Mouse (Mus musculus) neural tube, embryonic 11.5 days (tissue): ENCODE results near the gene Adamtsl4. TPM values are rescaled to one million over a fixed set of nuclear protein-coding genes. Genes with fewer than 3 reads are reported as not detected.
"Not testable (repeated sequence)": the region's sequence is repeated elsewhere in the genome, so short reads cannot be mapped to it uniquely, and the experiment has no call there.

Experiments
- ATAC-seq: fragments of 200-750 bp; cut with Nextera tagmentation; 2 replicates; pipeline ENCODE4 v1.8.0; 2017; ENCODE audit warnings: moderate number of reproducible peaks, mild to moderate bottlenecking, moderate TSS enrichment, moderate library complexity; ENCODE audit not compliant: insufficient read depth, low FRiP score, low TSS enrichment
- DNase-seq: peaks from one replicate; pipeline ENCODE4 v3.0.0-alpha.2; 2015; ENCODE audit warnings: low spot score
- H3K27ac ChIP-seq: fragments of 300-500 bp; sonication (generic); 2 replicates; pipeline ENCODE4 v1.5.1; 2014; ENCODE audit warnings: low read depth, mild to moderate bottlenecking, low read length
- H3K27me3 ChIP-seq: fragments of 300-500 bp; sonication (generic); 2 replicates; pipeline ENCODE4 v1.6.1; 2014; ENCODE audit warnings: mild to moderate bottlenecking, low read length, mixed read lengths; ENCODE audit not compliant: control insufficient read depth, insufficient read depth
- H3K36me3 ChIP-seq: fragments of 300-500 bp; sonication (generic); 2 replicates; pipeline ENCODE4 v1.6.1; 2014; ENCODE audit warnings: mild to moderate bottlenecking, low read length, moderate library complexity, mixed read lengths; ENCODE audit not compliant: control insufficient read depth, insufficient read depth
- H3K4me1 ChIP-seq: fragments of 300-500 bp; sonication (generic); 2 replicates; pipeline ENCODE4 v1.6.1; 2014; ENCODE audit warnings: low read length, mixed read lengths; ENCODE audit not compliant: control insufficient read depth, insufficient read depth
- H3K4me2 ChIP-seq: fragments of 300-500 bp; sonication (generic); 2 replicates; pipeline ENCODE4 v1.6.1; 2014; ENCODE audit warnings: low read depth, mild to moderate bottlenecking, moderate library complexity
- H3K4me3 ChIP-seq: fragments of 300-500 bp; sonication (generic); 2 replicates; pipeline ENCODE4 v1.5.1; 2014; ENCODE audit warnings: low read depth, low read length
- H3K9ac ChIP-seq: fragments of 300-500 bp; sonication (generic); 2 replicates; pipeline ENCODE4 v1.6.1; 2014; ENCODE audit warnings: mild to moderate bottlenecking, low read length
- H3K9me3 ChIP-seq: fragments of 300-500 bp; sonication (generic); 2 replicates; pipeline ENCODE4 v1.6.1; 2016; ENCODE audit warnings: low read length; ENCODE audit not compliant: control insufficient read depth
- WGBS: fragments of 180-500 bp; shearing (Covaris S2); extraction: QIAGEN DNeasy Blood & Tissue Kit; methylation state at CpG from one replicate; pipeline ENCODE4 v1.1.7; 2014; 5-methylcytosine and 5-hydroxymethylcytosine counted together
- polyA plus RNA-seq: library from polyadenylated mRNA; unstranded; fragments of >200 nt; fragmentation: Nextera tagmentation; extraction: Ambion mirVana; gene quantifications from 2 replicates; pipeline ENCODE4 v1.2.1, GENCODE M21; 2014

Gene Adamtsl4
- polyA plus RNA-seq, 1 experiment from 2014 or later, result 0.82 TPM

- Histone ChIP-seq H3K9ac (no peak overlapping the region), H3K36me3 (peaks cover 3% of the 10 kb centered on the region; the same call in 1 of the 2 replicates), H3K9me3 (no peaks in the 10 kb centered on the region), H3K4me2 (no peak overlapping the region), H3K4me1 (peaks cover 11% of the 10 kb centered on the region), H3K27me3 (no peaks in the 10 kb centered on the region), H3K4me3 (no peak overlapping the region), H3K27ac (no peak overlapping the region)
- 90% methylated on average over 3 of the region's 3 CpGs for WGBS
- no peak for DNase-seq
- no peak for ATAC-seq
Observed at GRCm38 (mm10) chr3:95657108-95657507, 30.6 kb downstream of the Adamtsl4 start.

GRCm38 (mm10) chr3:95655437-95655836, 32.3 kb downstream of the Adamtsl4 start:
- 92% methylated on average over 5 of the region's 5 CpGs for WGBS
- Histone ChIP-seq H3K9me3 (no peaks in the 10 kb centered on the region), H3K36me3 (no peaks in the 10 kb centered on the region), H3K27ac (no peak overlapping the region), H3K9ac (no peak overlapping the region), H3K27me3 (no peaks in the 10 kb centered on the region), H3K4me2 (no peak overlapping the region), H3K4me1 (peaks cover 2% of the 10 kb centered on the region), H3K4me3 (no peak overlapping the region)
- no peak for ATAC-seq
- DNase-seq, result no peak

- H3K4me2 ChIP-seq, H3K4me1 ChIP-seq, H3K36me3 ChIP-seq, H3K9ac ChIP-seq, ATAC-seq, H3K4me3 ChIP-seq, H3K27me3 ChIP-seq, H3K27ac ChIP-seq, H3K9me3 ChIP-seq, DNase-seq: not testable (repeated sequence)
- WGBS, result 85% methylated on average over 3 of the region's 3 CpGs
Observed at GRCm38 (mm10) chr3:95654371-95654770, 33.3 kb downstream of the Adamtsl4 start.

GRCm38 (mm10) chr3:95653473-95654034, 34.2 kb downstream of the Adamtsl4 start:
- H3K4me3 ChIP-seq, result no peak overlapping the region
- no peak overlapping the region for H3K27ac ChIP-seq
- 33% methylated on average over 11 of the region's 11 CpGs for WGBS
- H3K9ac ChIP-seq, result no peak overlapping the region
- H3K27me3 ChIP-seq, result no peaks in the 10 kb centered on the region
- H3K4me2 ChIP-seq, result no peak overlapping the region
- H3K9me3 ChIP-seq, result no peaks in the 10 kb centered on the region
- ATAC-seq, result no peak
- no peaks in the 10 kb centered on the region for H3K36me3 ChIP-seq
- H3K4me1 ChIP-seq, result no peaks in the 10 kb centered on the region
- DNase-seq, result no peak

- Histone ChIP-seq H3K27ac (no peak overlapping the region), H3K9me3 (no peaks in the 10 kb centered on the region), H3K4me1 (no peaks in the 10 kb centered on the region), H3K36me3 (no peaks in the 10 kb centered on the region), H3K4me2 (no peak overlapping the region), H3K4me3 (no peak overlapping the region), H3K9ac (no peak overlapping the region), H3K27me3 (no peaks in the 10 kb centered on the region)
- WGBS, result 14% methylated on average over 6 of the region's 6 CpGs
- ATAC-seq (no peak), DNase-seq (no peak)
Observed at GRCm38 (mm10) chr3:95652871-95653270, 34.8 kb downstream of the Adamtsl4 start.

GRCm38 (mm10) chr3:95652204-95652811, 35.4 kb downstream of the Adamtsl4 start:
- H3K27me3 ChIP-seq, result no peaks in the 10 kb centered on the region
- no peak overlapping the region for H3K4me2 ChIP-seq
- H3K36me3 ChIP-seq, result no peaks in the 10 kb centered on the region
- 62% methylated on average over 7 of the region's 7 CpGs for WGBS
- no peak overlapping the region for H3K27ac ChIP-seq
- no peaks in the 10 kb centered on the region for H3K9me3 ChIP-seq
- no peak overlapping the region for H3K9ac ChIP-seq
- DNase-seq, result no peak
- ATAC-seq, result no peak
- H3K4me1 ChIP-seq, result no peaks in the 10 kb centered on the region
- H3K4me3 ChIP-seq, result no peak overlapping the region

GRCm38 (mm10) chr3:95651391-95652203, 36.1 kb downstream of the Adamtsl4 start:
- DNase-seq (no peak), ATAC-seq (no peak)
- no peaks in the 10 kb centered on the region for H3K36me3 ChIP-seq
- no peaks in the 10 kb centered on the region for H3K4me1 ChIP-seq
- no peak overlapping the region for H3K4me2 ChIP-seq
- H3K9ac ChIP-seq, result no peak overlapping the region
- H3K27ac ChIP-seq, result no peak overlapping the region
- 88% methylated on average over 16 of the region's 16 CpGs for WGBS
- no peak overlapping the region for H3K4me3 ChIP-seq
- no peaks in the 10 kb centered on the region for H3K9me3 ChIP-seq
- H3K27me3 ChIP-seq, result no peaks in the 10 kb centered on the region

GRCm38 (mm10) chr3:95651033-95651373, 36.7 kb downstream of the Adamtsl4 start:
- Histone ChIP-seq H3K4me2 (no peak overlapping the region), H3K9ac (no peak overlapping the region), H3K4me1 (no peaks in the 10 kb centered on the region), H3K27me3 (no peaks in the 10 kb centered on the region), H3K4me3 (no peak overlapping the region), H3K36me3 (no peaks in the 10 kb centered on the region), H3K27ac (no peak overlapping the region), H3K9me3 (no peaks in the 10 kb centered on the region)
- ATAC-seq, result no peak
- 87% methylated on average over 3 of the region's 3 CpGs for WGBS
- DNase-seq, result no peak
